ENCODE assay signal across 9 mouse cellular contexts in the genomic region with DNA sequence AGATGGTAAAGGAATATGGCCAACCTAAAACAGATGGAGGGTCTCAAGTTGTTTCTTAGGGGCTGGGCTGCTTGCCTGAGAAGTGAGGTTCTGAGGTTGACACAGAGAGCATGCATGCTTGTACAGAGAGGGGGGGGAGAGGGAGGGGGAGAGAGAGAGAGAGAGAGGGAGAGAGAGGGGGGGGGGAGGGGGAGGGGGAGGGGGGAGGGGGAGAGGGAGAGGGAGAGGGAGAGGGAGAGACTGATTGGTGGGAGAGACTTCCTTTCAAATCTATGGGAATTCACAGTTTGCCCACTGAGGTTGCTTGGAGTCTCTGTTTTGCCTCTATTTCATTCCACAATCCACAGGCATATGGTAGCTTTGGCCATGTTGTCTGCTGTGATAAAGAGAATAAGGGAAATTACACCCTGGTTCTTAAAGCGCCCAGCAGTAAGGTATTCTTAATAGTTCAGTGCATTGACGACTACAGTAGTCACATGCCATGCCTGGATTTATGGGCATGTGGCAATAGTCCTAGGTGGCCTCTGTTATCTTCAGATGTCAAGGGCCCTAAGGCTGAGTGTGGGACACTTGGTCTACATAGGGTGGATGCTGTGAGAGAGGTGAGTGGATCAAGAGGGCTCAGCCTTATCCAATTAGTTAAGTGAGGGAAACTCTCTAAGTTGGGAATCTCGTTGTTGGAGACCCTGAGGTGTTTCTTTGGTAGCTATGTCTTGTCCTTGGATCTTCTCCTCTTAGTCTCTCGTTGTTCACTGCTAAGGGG. TPM values are rescaled to one million over a fixed set of nuclear protein-coding genes. Genes with fewer than 3 reads are reported as not detected.
A peak's percentile ranks its signal among the peaks of the same experiment; 100 is the strongest.
DNase-seq lines count a peak whose midpoint lies in the region; ATAC-seq and TF ChIP-seq lines count a peak whose summit lies in the region.
"Had no signal": no experiment of that assay in that cellular context is flagged by ENCODE, and none has a peak within 500 bp of the region (broad histone marks: within the 10 kb centered on the region; RNA-seq: fewer than 3 reads in every experiment).

No protein-coding gene starts in this region.

- no peak for ATAC-seq in CD4-positive, CD25-positive, alpha-beta regulatory T cell, adult 4 months
- ATAC-seq in lung, embryonic 16.5 days (ENCODE audit: low read depth) = no peak
- ATAC-seq in liver, embryonic 14.5 days (ENCODE audit: insufficient read depth) = no peak
- ATAC-seq in stomach, postnatal 0 days (ENCODE audit: low FRiP score, low TSS enrichment) = no peak

- no peak overlapping the region for H3K27ac ChIP-seq in lung, embryonic 16.5 days (ENCODE audit: low read length)
- H3K27ac ChIP-seq in liver, embryonic 14.5 days = no peak overlapping the region
- H3K27ac ChIP-seq in stomach, postnatal 0 days (replicated peaks) = no peak overlapping the region

- H3K4me3 ChIP-seq in lung, embryonic 16.5 days (ENCODE audit: low read length) = peak overlapping the region; percentile 76
- peak overlapping the region in 1 of 2 experiments; percentile 75; a peak in 1 of 4 replicates for H3K4me3 ChIP-seq in liver, embryonic 14.5 days (ENCODE audit: insufficient read depth in 1 of 2, low read depth in 2 of 2, low read length in 2 of 2)
- peak overlapping the region; percentile 84; the same call in 1 of the 2 replicates for H3K4me3 ChIP-seq in stomach, postnatal 0 days (ENCODE audit: low read depth, low read length)

- H3K4me1 ChIP-seq in lung, embryonic 16.5 days (replicated peaks; ENCODE audit: control insufficient read depth, insufficient read depth, low read length) = peaks cover 30% of the 10 kb centered on the region
- H3K4me1 ChIP-seq in liver, embryonic 14.5 days (replicated peaks; ENCODE audit: control insufficient read depth in 2 of 2, insufficient read depth in 2 of 2, low read length in 1 of 2) = peaks cover 5 to 30% of the 10 kb centered on the region in 2 experiments
- H3K4me1 ChIP-seq in stomach, postnatal 0 days (replicated peaks; ENCODE audit: control insufficient read depth, insufficient read depth) = no peaks in the 10 kb centered on the region; the same call in 1 of the 2 replicates

- no peak for TF ChIP-seq CTCF in liver, embryonic 14.5 days (IDR thresholded peaks at IDR 0.05; ENCODE audit: low read depth)
- TF ChIP-seq CTCF in stomach, postnatal 0 days (IDR thresholded peaks at IDR 0.05; ENCODE audit: low read depth) = no peak

- no peaks in the 10 kb centered on the region for H3K9me3 ChIP-seq in lung, embryonic 16.5 days (ENCODE audit: control insufficient read depth, low read length)
- no peaks in the 10 kb centered on the region for H3K9me3 ChIP-seq in liver, embryonic 14.5 days (ENCODE audit: control insufficient read depth, low read length)
- H3K9me3 ChIP-seq in stomach, postnatal 0 days (ENCODE audit: control insufficient read depth, low read length) = no peaks in the 10 kb centered on the region

- peak; percentile 37 for DNase-seq in CD4-positive, CD25-positive, alpha-beta regulatory T cell, adult 2 months (ENCODE audit: low read depth, low spot score)
- DNase-seq in lung, postnatal 14 days = no peak
- no peak for DNase-seq in liver, embryonic 14.5 days (ENCODE audit: low read depth in 3 of 3, low spot score in 3 of 3)
- DNase-seq in stomach, postnatal 0 days (ENCODE audit: low spot score) = no peak
- DNase-seq in cerebellum, adult 9-11 months = no peak
- no peak for DNase-seq in layer of hippocampus, adult 8-10 months (ENCODE audit: low spot score in 2 of 2)

- H3K36me3 ChIP-seq in lung, embryonic 16.5 days (ENCODE audit: control insufficient read depth, insufficient read depth, low read length) = no peaks in the 10 kb centered on the region
- H3K36me3 ChIP-seq in liver, embryonic 14.5 days (replicated peaks; ENCODE audit: control insufficient read depth, insufficient read depth, low read depth) = no peaks in the 10 kb centered on the region
- no peaks in the 10 kb centered on the region for H3K36me3 ChIP-seq in stomach, postnatal 0 days (ENCODE audit: control insufficient read depth, insufficient read depth, low read length)

- H3K4me2 ChIP-seq in lung, embryonic 16.5 days (ENCODE audit: low read depth, low read length) = peak overlapping the region; percentile 81
- peak overlapping the region; percentile 81 for H3K4me2 ChIP-seq in liver, embryonic 14.5 days (ENCODE audit: low read depth)
- H3K4me2 ChIP-seq in stomach, postnatal 0 days (replicated peaks; ENCODE audit: low read depth) = peak overlapping the region; percentile 83

- peak overlapping the region; percentile 74 for H3K9ac ChIP-seq in lung, embryonic 16.5 days (ENCODE audit: low read length)
- H3K9ac ChIP-seq in liver, embryonic 14.5 days (replicated peaks) = no peak overlapping the region
- H3K9ac ChIP-seq in stomach, postnatal 0 days (ENCODE audit: low read length) = no peak overlapping the region

- no peak for TF ChIP-seq EP300 in liver, embryonic 14.5 days (IDR thresholded peaks at IDR 0.05; ENCODE audit: low read depth)
- no peak for TF ChIP-seq EP300 in stomach, postnatal 0 days (optimal IDR thresholded peaks at IDR 0.05)

- H3K27me3 ChIP-seq in lung, embryonic 16.5 days (ENCODE audit: control insufficient read depth, insufficient read depth, low read depth, low read length) = no peaks in the 10 kb centered on the region
- no peaks in the 10 kb centered on the region for H3K27me3 ChIP-seq in liver, embryonic 14.5 days (ENCODE audit: control insufficient read depth, insufficient read depth, low read length)
- H3K27me3 ChIP-seq in stomach, postnatal 0 days (ENCODE audit: control insufficient read depth, insufficient read depth, low read length) = no peaks in the 10 kb centered on the region

- 35% methylated on average over 4 of the region's 4 CpGs for WGBS in lung, embryonic 16.5 days
- WGBS in liver, embryonic 14.5 days (ENCODE audit: insufficient replicate concordance) = 29% methylated on average over 4 of the region's 4 CpGs
- WGBS in stomach, postnatal 0 days = 43% methylated on average over 4 of the region's 4 CpGs

RNA-seq across cellular contexts. Expression of gene Klrb1b, which starts 15.4 kb away (rescaled TPM):
- polyA plus RNA-seq in CD4-positive, CD25-positive, alpha-beta regulatory T cell, adult 4 months (2017; shearing (Covaris generic)) = not detected
- polyA plus RNA-seq in lung, embryonic 16.5 days (2015; fragmentation: Nextera tagmentation; extraction: Ambion mirVana) = 0.29 and 0.33 TPM in 2 replicates
- 0.08 and 0.18 TPM in 2 replicates for polyA plus RNA-seq in liver, embryonic 14.5 days (2012; rRNA removed)
- polyA plus RNA-seq in liver, embryonic 14.5 days (2014; fragmentation: Nextera tagmentation; extraction: Ambion mirVana) = 0.13 TPM in 1 of 2 replicates, not detected in the other
- polyA plus RNA-seq in stomach, postnatal 0 days (2015; fragmentation: Nextera tagmentation; extraction: Ambion mirVana) = 0.16 and 0.19 TPM in 2 replicates
- total RNA-seq in layer of hippocampus, adult 8-10 months (2022) = 1 to 10 TPM in 1 of 4 experiments, under 1 TPM in 1, not detected in 2; 0.40 to 1.3 TPM
- total RNA-seq: layer of hippocampus, postnatal 25 days had no signal

RNA-seq across cellular contexts. Expression of gene Gm44511, which starts 15.4 kb away (rescaled TPM):
- polyA plus RNA-seq in CD4-positive, CD25-positive, alpha-beta regulatory T cell, adult 4 months (2017; shearing (Covaris generic)) = not detected
- not detected in 2 replicates for polyA plus RNA-seq in lung, embryonic 16.5 days (2015; fragmentation: Nextera tagmentation; extraction: Ambion mirVana)
- polyA plus RNA-seq in liver, embryonic 14.5 days (2012; rRNA removed) = not detected in 2 replicates
- not detected in 2 replicates for polyA plus RNA-seq in liver, embryonic 14.5 days (2014; fragmentation: Nextera tagmentation; extraction: Ambion mirVana)
- polyA plus RNA-seq in stomach, postnatal 0 days (2015; fragmentation: Nextera tagmentation; extraction: Ambion mirVana) = not detected in 2 replicates
- 1 to 10 TPM in 1 of 4 experiments, not detected in 3; 1.1 TPM for total RNA-seq in layer of hippocampus, adult 8-10 months (2022)
- total RNA-seq: layer of hippocampus, postnatal 25 days had no signal

RNA-seq across cellular contexts. Expression of gene Clec2i, which starts 45.9 kb away (rescaled TPM):
- polyA plus RNA-seq in CD4-positive, CD25-positive, alpha-beta regulatory T cell, adult 4 months (2017; shearing (Covaris generic)) = 100 to 1,000 TPM in 1 of 2 experiments, 10 to 100 TPM in 1; 98.3 to 104 TPM
- polyA plus RNA-seq in lung, embryonic 16.5 days (2015; fragmentation: Nextera tagmentation; extraction: Ambion mirVana) = 0.23 and 0.36 TPM in 2 replicates
- 0.09 and 0.10 TPM in 2 replicates for polyA plus RNA-seq in liver, embryonic 14.5 days (2012; rRNA removed)
- 0.08 TPM in 1 of 2 replicates, not detected in the other for polyA plus RNA-seq in liver, embryonic 14.5 days (2014; fragmentation: Nextera tagmentation; extraction: Ambion mirVana)
- 0.06 and 0.17 TPM in 2 replicates for polyA plus RNA-seq in stomach, postnatal 0 days (2015; fragmentation: Nextera tagmentation; extraction: Ambion mirVana)
- total RNA-seq in layer of hippocampus, adult 8-10 months (2022) = not detected
- total RNA-seq: layer of hippocampus, postnatal 25 days had no signal

RNA-seq across cellular contexts. Expression of gene BC035044, which starts 49.4 kb away (rescaled TPM):
- polyA plus RNA-seq in CD4-positive, CD25-positive, alpha-beta regulatory T cell, adult 4 months (2017; shearing (Covaris generic)) = 1 to 10 TPM; 2.1 to 3.6 TPM
- 0.79 and 0.87 TPM in 2 replicates for polyA plus RNA-seq in lung, embryonic 16.5 days (2015; fragmentation: Nextera tagmentation; extraction: Ambion mirVana)
- 2.4 and 5.0 TPM in 2 replicates for polyA plus RNA-seq in liver, embryonic 14.5 days (2012; rRNA removed)
- polyA plus RNA-seq in liver, embryonic 14.5 days (2014; fragmentation: Nextera tagmentation; extraction: Ambion mirVana) = 5.4 and 10.6 TPM in 2 replicates
- polyA plus RNA-seq in stomach, postnatal 0 days (2015; fragmentation: Nextera tagmentation; extraction: Ambion mirVana) = 0.59 and 0.68 TPM in 2 replicates
- total RNA-seq in layer of hippocampus, adult 8-10 months (2022) = 1 to 10 TPM; 2.0 to 2.9 (median 2.1) TPM

RNA-seq across cellular contexts. Expression of gene Klrb1c, which starts 52.5 kb away (rescaled TPM):
- 1 to 10 TPM; 2.5 to 3.5 TPM for polyA plus RNA-seq in CD4-positive, CD25-positive, alpha-beta regulatory T cell, adult 4 months (2017; shearing (Covaris generic))
- 0.25 and 0.33 TPM in 2 replicates for polyA plus RNA-seq in lung, embryonic 16.5 days (2015; fragmentation: Nextera tagmentation; extraction: Ambion mirVana)
- 0.04 and 0.09 TPM in 2 replicates for polyA plus RNA-seq in liver, embryonic 14.5 days (2012; rRNA removed)
- 0.09 and 0.25 TPM in 2 replicates for polyA plus RNA-seq in liver, embryonic 14.5 days (2014; fragmentation: Nextera tagmentation; extraction: Ambion mirVana)
- polyA plus RNA-seq in stomach, postnatal 0 days (2015; fragmentation: Nextera tagmentation; extraction: Ambion mirVana) = 0.07 and 0.18 TPM in 2 replicates
- total RNA-seq in layer of hippocampus, adult 8-10 months (2022) = under 1 TPM in 2 of 4 experiments, not detected in 2; 0.12 to 0.25 TPM
- total RNA-seq: layer of hippocampus, postnatal 25 days had no signal

Comparison
In these comparisons a context has a peak if more than half of its experiments do, and no peak if none do; other contexts are left out.
1. RNA of gene Clec2i, which starts 45.9 kb away (polyA plus RNA-seq): 98.3 to 104 TPM in CD4-positive, CD25-positive, alpha-beta regulatory T cell, adult 4 months; 0.23 to 0.36 TPM in lung, embryonic 16.5 days, 0.08 to 0.10 TPM in liver, embryonic 14.5 days and 0.06 to 0.17 TPM in stomach, postnatal 0 days; every median in the first group is over 10 times any median in the second.
2. Peak in every context shown above with its lines, with median percentiles within 50 percentile points of each other: H3K4me2 ChIP-seq.